Mouse (Mus musculus): ENCODE data around the gene D430041D05Rik.

GRCm38 (mm10) chr2:104104800-104105199 is 306.0 kb downstream of the D430041D05Rik start:
- TF ChIP-seq HCFC1 (IDR thresholded peaks at IDR 0.05; ENCODE audit: borderline replicate concordance, insufficient read depth, low read length) (no peak), MAFK (IDR thresholded peaks at IDR 0.05; ENCODE audit: insufficient read depth, low read depth, low read length) (no peak)

Data from ES-E14 (cell line).